12 mouse cellular contexts compared by ENCODE assay signal in genomic region chr2:128277387-128278123, GRCm38 (mm10).
A peak's percentile ranks its signal among the peaks of the same experiment; 100 is the strongest.
DNase-seq lines count a peak whose midpoint lies in the region; ATAC-seq and TF ChIP-seq lines count a peak whose summit lies in the region.
"Had no signal": no experiment of that assay in that cellular context is flagged by ENCODE, and none has a peak within 500 bp of the region (broad histone marks: within the 10 kb centered on the region; RNA-seq: fewer than 3 reads in every experiment).

No protein-coding gene starts in this region.

- WGBS in heart, adult 2 months = 63% methylated on average over 4 of the region's 4 CpGs
- WGBS in heart, embryonic 11.5 days (ENCODE audit: insufficient replicate concordance) = 58% methylated on average over 4 of the region's 4 CpGs
- 57% methylated on average over 4 of the region's 4 CpGs for WGBS in lung, embryonic 14.5 days
- 28% methylated on average over 4 of the region's 4 CpGs for WGBS in forebrain, embryonic 16.5 days
- 46% methylated on average over 4 of the region's 4 CpGs for WGBS in midbrain, embryonic 14.5 days
- 44% methylated on average over 4 of the region's 4 CpGs for WGBS in liver, embryonic 12.5 days (ENCODE audit: insufficient replicate concordance)

- no peak overlapping the region for H3K27ac ChIP-seq in heart, adult 2 months
- no peak overlapping the region; the same call in 1 of the 2 replicates for H3K27ac ChIP-seq in heart, embryonic 11.5 days (ENCODE audit: low read depth, low read length)
- peak overlapping the region; percentile 88 for H3K27ac ChIP-seq in lung, embryonic 14.5 days (ENCODE audit: low read depth)
- H3K27ac ChIP-seq in forebrain, embryonic 16.5 days (ENCODE audit: low read length) = peak overlapping the region; percentile 55
- H3K27ac ChIP-seq in midbrain, embryonic 14.5 days (replicated peaks; ENCODE audit: low read depth, low read length) = peak overlapping the region; percentile 49; the same call in 1 of the 2 replicates
- no peak overlapping the region for H3K27ac ChIP-seq in liver, embryonic 12.5 days

- peaks cover 12% of the 10 kb centered on the region for H3K4me1 ChIP-seq in heart, adult 2 months (ENCODE audit: control insufficient read depth, insufficient read depth, low read length)
- peaks cover 22% of the 10 kb centered on the region for H3K4me1 ChIP-seq in heart, embryonic 11.5 days (ENCODE audit: control insufficient read depth, insufficient read depth, low read length)
- peaks cover 20% of the 10 kb centered on the region for H3K4me1 ChIP-seq in lung, embryonic 14.5 days (ENCODE audit: insufficient read depth)
- H3K4me1 ChIP-seq in forebrain, embryonic 16.5 days (replicated peaks; ENCODE audit: control insufficient read depth, insufficient read depth, low read length) = peaks cover 27% of the 10 kb centered on the region
- peaks cover 18% of the 10 kb centered on the region; the same call in 1 of the 2 replicates for H3K4me1 ChIP-seq in midbrain, embryonic 14.5 days (ENCODE audit: control insufficient read depth, insufficient read depth, low read length)
- H3K4me1 ChIP-seq in liver, embryonic 12.5 days = peaks cover 7% of the 10 kb centered on the region; the same call in 1 of the 2 replicates

- no peaks in the 10 kb centered on the region for H3K9me3 ChIP-seq in heart, embryonic 11.5 days (replicated peaks; ENCODE audit: control insufficient read depth, low read length)
- no peaks in the 10 kb centered on the region for H3K9me3 ChIP-seq in lung, embryonic 14.5 days (ENCODE audit: low read depth, low read length)
- H3K9me3 ChIP-seq in forebrain, embryonic 16.5 days (ENCODE audit: control insufficient read depth, low read length) = no peaks in the 10 kb centered on the region
- H3K9me3 ChIP-seq in midbrain, embryonic 14.5 days (ENCODE audit: control insufficient read depth, low read length) = no peaks in the 10 kb centered on the region
- no peaks in the 10 kb centered on the region for H3K9me3 ChIP-seq in liver, embryonic 12.5 days (replicated peaks)

- H3K79me2 ChIP-seq in heart, adult 2 months (replicated peaks; ENCODE audit: control insufficient read depth, insufficient read depth, low read length) = no peaks in the 10 kb centered on the region

- TF ChIP-seq EP300 in heart, adult 2 months (IDR thresholded peaks at IDR 0.05; ENCODE audit: insufficient read depth, low read depth, low read length) = no peak

- intact Hi-C loops in heart, adult 2 months (cut with DNase I) = no loop called here

- no peaks in the 10 kb centered on the region for H3K36me3 ChIP-seq in heart, adult 2 months (ENCODE audit: control insufficient read depth, insufficient read depth, low read length)
- H3K36me3 ChIP-seq in heart, embryonic 11.5 days (ENCODE audit: control insufficient read depth, insufficient read depth, low read length) = no peaks in the 10 kb centered on the region
- H3K36me3 ChIP-seq in lung, embryonic 14.5 days (ENCODE audit: insufficient read depth) = no peaks in the 10 kb centered on the region
- H3K36me3 ChIP-seq in forebrain, embryonic 16.5 days (ENCODE audit: control insufficient read depth, insufficient read depth) = no peaks in the 10 kb centered on the region
- H3K36me3 ChIP-seq in midbrain, embryonic 14.5 days (ENCODE audit: control insufficient read depth, insufficient read depth, low read length) = no peaks in the 10 kb centered on the region
- H3K36me3 ChIP-seq in liver, embryonic 12.5 days = no peaks in the 10 kb centered on the region

- TF ChIP-seq CTCF in heart, adult 2 months (IDR thresholded peaks at IDR 0.05) = no peak
- no peak for TF ChIP-seq CTCF in lung, embryonic 14.5 days (IDR thresholded peaks at IDR 0.05; ENCODE audit: low read depth)

- no peak for ATAC-seq in heart, embryonic 11.5 days (replicated peaks; ENCODE audit: insufficient number of reproducible peaks, low FRiP score, low TSS enrichment)
- no peak for ATAC-seq in lung, embryonic 14.5 days (ENCODE audit: insufficient read depth)
- ATAC-seq in forebrain, embryonic 16.5 days = peak; percentile 48; the same call in 1 of the 2 replicates
- ATAC-seq in midbrain, embryonic 14.5 days (ENCODE audit: low FRiP score, low TSS enrichment) = no peak
- no peak for ATAC-seq in liver, embryonic 12.5 days
- ATAC-seq: lung, postnatal 0 days had no signal

- no peaks in the 10 kb centered on the region for H3K27me3 ChIP-seq in heart, adult 2 months (ENCODE audit: control insufficient read depth, insufficient read depth, low read length)
- H3K27me3 ChIP-seq in heart, embryonic 11.5 days (ENCODE audit: control insufficient read depth, insufficient read depth, low read length) = no peaks in the 10 kb centered on the region
- H3K27me3 ChIP-seq in lung, embryonic 14.5 days (ENCODE audit: insufficient read depth, low read length) = no peaks in the 10 kb centered on the region
- no peaks in the 10 kb centered on the region for H3K27me3 ChIP-seq in forebrain, embryonic 16.5 days (replicated peaks; ENCODE audit: control insufficient read depth, insufficient read depth, low read length)
- no peaks in the 10 kb centered on the region for H3K27me3 ChIP-seq in midbrain, embryonic 14.5 days (ENCODE audit: control insufficient read depth, insufficient read depth, low read length)
- no peaks in the 10 kb centered on the region for H3K27me3 ChIP-seq in liver, embryonic 12.5 days (replicated peaks)

- no peak overlapping the region for H3K4me2 ChIP-seq in heart, embryonic 11.5 days
- no peak overlapping the region; the same call in 1 of the 2 replicates for H3K4me2 ChIP-seq in lung, embryonic 14.5 days
- H3K4me2 ChIP-seq in forebrain, embryonic 16.5 days (ENCODE audit: low read length) = peak overlapping the region; percentile 25; the same call in 1 of the 2 replicates
- H3K4me2 ChIP-seq in midbrain, embryonic 14.5 days (ENCODE audit: low read length) = no peak overlapping the region
- no peak overlapping the region for H3K4me2 ChIP-seq in liver, embryonic 12.5 days

- no peak for TF ChIP-seq POLR2A in heart, adult 2 months (IDR thresholded peaks at IDR 0.05; ENCODE audit: insufficient read depth, low read depth, low read length)

- H3K4me3 ChIP-seq in heart, adult 2 months = no peak overlapping the region
- H3K4me3 ChIP-seq in heart, embryonic 11.5 days (ENCODE audit: low read depth, low read length) = no peak overlapping the region
- no peak overlapping the region for H3K4me3 ChIP-seq in lung, embryonic 14.5 days (ENCODE audit: low read depth, low read length)
- H3K4me3 ChIP-seq in forebrain, embryonic 16.5 days (replicated peaks; ENCODE audit: low read length) = no peak overlapping the region
- H3K4me3 ChIP-seq in midbrain, embryonic 14.5 days (replicated peaks; ENCODE audit: low read depth, low read length) = no peak overlapping the region
- no peak overlapping the region for H3K4me3 ChIP-seq in liver, embryonic 12.5 days
- H3K4me3 ChIP-seq: erythroblast, embryonic 14.5 days had no signal

- DNase-seq in heart, adult 2 months = peak; percentile 31 to 32
- peak; percentile 63 for DNase-seq in lung, embryonic 14.5 days
- no peak for DNase-seq in lung, postnatal 14 days
- DNase-seq in midbrain, embryonic 14.5 days = no peak
- no peak for DNase-seq in B cell, adult 2 months
- DNase-seq: adrenal gland, postnatal 25 days; kidney, adult 9 months had no signal

- no peak overlapping the region for H3K9ac ChIP-seq in heart, adult 2 months (ENCODE audit: low read depth, low read length)
- H3K9ac ChIP-seq in heart, embryonic 11.5 days (ENCODE audit: low read depth, low read length) = no peak overlapping the region
- H3K9ac ChIP-seq in lung, embryonic 14.5 days = no peak overlapping the region
- H3K9ac ChIP-seq in forebrain, embryonic 16.5 days (replicated peaks; ENCODE audit: low read depth, low read length) = no peak overlapping the region; the same call in 1 of the 2 replicates
- no peak overlapping the region for H3K9ac ChIP-seq in midbrain, embryonic 14.5 days (replicated peaks; ENCODE audit: low read length)
- no peak overlapping the region for H3K9ac ChIP-seq in liver, embryonic 12.5 days

Comparison
In these comparisons a context has a peak if more than half of its experiments do, and no peak if none do; other contexts are left out.
1. DNase-seq: peak in heart, adult 2 months (2 of 2) and lung, embryonic 14.5 days (single experiment); none in lung, postnatal 14 days (single experiment), midbrain, embryonic 14.5 days (single experiment) and B cell, adult 2 months (0 of 2).
2. H3K27ac ChIP-seq: peak in lung, embryonic 14.5 days (single experiment), forebrain, embryonic 16.5 days (single experiment) and midbrain, embryonic 14.5 days (single experiment); none in heart, adult 2 months (single experiment), heart, embryonic 11.5 days (single experiment) and liver, embryonic 12.5 days (single experiment).